Mouse (Mus musculus) retina, postnatal 7 days (tissue): ENCODE data around the gene Hhat.

ENCODE experiments used
- DNase-seq: peaks from one replicate; pipeline ENCODE4 v3.0.0-alpha.2; 2012; ENCODE audit warnings: low read depth, low spot score

The Hhat gene

DNA sequence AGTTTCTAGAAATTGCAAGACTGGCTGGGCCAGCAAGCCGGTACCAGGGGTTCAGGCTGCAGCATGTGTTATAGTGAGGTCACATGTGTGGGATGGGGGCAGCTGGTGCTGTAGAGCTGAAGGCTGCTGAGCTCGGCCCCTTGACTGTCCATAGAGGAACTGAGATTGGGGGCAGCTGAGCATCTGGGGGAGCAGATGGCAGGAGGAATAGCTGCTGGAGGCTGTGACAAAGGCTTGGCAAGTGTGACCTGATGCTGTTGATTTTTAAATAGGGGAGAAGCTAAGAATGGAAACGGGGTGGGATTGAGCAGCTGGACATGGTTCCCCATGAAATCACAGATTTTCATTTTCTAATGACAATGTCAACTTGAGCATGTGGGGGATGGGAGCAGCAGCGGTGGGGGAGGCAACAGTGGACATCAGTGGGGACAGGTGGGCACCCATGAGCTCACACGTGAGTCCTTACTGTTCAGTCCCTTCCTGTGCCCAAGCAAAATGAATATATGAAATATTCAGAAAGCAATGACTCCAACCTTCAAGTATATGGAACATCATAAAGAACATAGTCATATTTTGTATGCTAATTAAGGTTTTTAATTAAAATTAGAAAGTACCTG, 212.9 kb downstream of the Hhat start:
- DNase-seq, result peak; percentile 21

DNA sequence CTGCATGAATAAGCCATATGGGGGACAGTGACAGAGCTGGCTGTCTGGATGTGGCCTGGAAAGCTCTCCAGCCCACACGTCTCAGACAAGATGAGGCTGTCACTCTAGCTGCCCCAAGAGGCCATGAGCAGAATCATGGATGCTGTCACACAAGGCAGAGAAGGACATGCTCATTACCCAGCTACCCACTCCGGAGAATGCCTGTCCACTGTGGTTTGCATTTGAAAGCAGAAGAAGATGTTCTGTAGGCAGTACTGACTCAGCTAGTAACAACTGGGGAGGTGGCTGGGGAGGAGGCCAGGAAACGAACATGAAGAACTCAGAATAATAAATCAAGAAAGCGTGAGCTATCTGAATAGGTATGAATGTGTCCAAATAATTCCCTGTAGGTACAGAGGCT, 215.5 kb downstream of the Hhat start:
- DNase-seq, result no peak

GRCm38 (mm10) chr1:192550561-192550960, 220.5 kb downstream of the Hhat start:
- DNase-seq, result no peak

- no peak for DNase-seq
Measured at GRCm38 (mm10) chr1:192546843-192547242, 224.2 kb downstream of the Hhat start.

- DNase-seq, result no peak
Measured at GRCm38 (mm10) chr1:192544901-192545300, 226.1 kb downstream of the Hhat start.

GRCm38 (mm10) chr1:192544091-192544490, 226.9 kb downstream of the Hhat start:
- DNase-seq, result no peak

- no peak for DNase-seq
Measured at GRCm38 (mm10) chr1:192543686-192544085, 227.3 kb downstream of the Hhat start.

DNA sequence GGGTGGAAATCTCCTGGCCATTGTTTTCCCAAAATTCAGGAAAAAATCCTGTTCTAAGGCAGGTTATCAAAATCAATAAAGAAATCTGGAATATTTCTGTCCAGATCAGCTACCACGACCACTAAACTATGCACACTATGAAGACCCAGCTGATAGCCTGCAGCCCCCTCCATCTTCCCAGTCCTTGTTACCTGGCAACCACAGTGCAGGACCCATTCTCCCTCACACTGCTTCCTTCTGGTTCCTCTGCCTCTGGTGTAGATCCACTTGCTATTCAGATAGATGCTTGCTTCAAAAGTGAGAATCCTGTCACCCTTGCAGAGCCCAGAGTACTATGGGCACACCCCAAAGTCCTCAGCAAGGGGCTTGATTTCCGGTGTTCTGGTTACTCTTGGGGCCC, 228.9 kb downstream of the Hhat start:
- DNase-seq, result no peak

DNA sequence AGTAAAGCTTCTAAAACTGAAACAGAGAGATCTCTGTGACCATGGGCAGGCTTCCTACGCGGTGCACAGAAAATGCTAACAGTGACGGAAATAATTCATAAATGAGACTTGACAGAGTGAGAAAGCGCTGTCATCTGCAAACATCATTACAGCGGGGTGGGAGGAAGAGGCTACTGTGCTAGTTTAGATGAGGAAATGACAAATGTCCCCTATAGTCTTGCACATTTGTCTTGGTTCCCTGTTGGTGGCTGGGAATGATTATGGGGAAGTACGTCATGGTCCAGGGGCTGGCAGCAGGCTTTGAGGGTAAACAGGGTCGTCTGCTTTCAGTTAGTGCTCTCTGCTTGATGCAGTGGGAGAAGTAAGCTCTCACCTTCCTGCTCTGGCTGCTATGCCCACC, 233.9 kb downstream of the Hhat start:
- no peak for DNase-seq

GRCm38 (mm10) chr1:192536440-192536839, 234.6 kb downstream of the Hhat start:
- DNase-seq, result no peak

- no peak for DNase-seq
Measured at GRCm38 (mm10) chr1:192533016-192533415, 238.0 kb downstream of the Hhat start.

DNA sequence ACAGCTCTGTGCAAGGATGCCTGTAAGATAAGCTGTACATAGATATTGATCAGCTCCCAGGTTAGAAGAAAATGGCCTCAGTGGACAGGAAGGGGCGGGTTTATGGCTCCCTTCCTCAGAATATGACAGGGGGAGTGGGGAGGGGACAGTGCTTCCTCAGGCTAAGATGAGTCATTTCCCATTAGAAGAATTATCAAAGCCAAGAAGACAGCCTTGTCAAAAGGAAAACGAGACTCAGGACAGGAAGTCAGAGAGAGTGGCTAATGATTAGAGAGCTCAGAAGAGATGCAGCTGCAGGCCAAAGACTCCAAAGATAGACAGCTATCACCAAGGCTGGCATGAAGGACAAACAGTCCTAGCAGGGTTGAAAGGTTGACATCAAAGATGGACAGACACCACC, 238.8 kb downstream of the Hhat start:
- no peak for DNase-seq

DNA sequence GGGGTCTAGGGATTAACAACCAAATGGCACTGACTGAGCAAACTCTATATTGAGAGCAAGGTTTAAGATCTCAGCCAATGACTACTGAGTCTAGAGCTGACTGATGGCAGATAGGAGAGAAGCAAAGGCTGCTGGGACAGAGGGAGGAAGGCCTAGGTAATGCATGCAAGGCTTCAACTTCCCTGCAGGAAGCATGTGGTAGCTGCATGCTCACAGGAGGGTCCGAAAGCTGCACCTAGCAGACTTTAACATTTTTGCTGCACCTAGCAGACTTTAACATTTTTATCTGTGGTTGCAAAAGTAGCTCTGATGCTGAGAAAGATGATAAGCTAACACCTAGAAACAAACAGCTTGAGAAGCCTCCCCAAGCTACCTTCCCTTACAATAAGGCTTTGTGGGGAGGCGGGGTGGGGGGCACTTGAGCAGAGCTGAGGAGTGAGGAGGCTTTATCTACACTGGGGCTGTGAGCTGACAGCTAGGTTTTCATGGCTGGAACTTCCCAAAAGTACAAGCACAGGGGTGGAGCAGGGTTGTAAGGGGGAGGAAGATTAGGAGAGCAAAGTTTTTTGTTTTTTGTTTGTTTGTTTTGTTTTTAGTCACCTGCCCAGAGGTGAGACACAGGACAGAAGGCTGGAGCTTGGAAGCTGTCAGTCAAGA, 239.4 kb downstream of the Hhat start:
- DNase-seq, result no peak

GRCm38 (mm10) chr1:192525711-192526350, 245.2 kb downstream of the Hhat start:
- no peak for DNase-seq

DNA sequence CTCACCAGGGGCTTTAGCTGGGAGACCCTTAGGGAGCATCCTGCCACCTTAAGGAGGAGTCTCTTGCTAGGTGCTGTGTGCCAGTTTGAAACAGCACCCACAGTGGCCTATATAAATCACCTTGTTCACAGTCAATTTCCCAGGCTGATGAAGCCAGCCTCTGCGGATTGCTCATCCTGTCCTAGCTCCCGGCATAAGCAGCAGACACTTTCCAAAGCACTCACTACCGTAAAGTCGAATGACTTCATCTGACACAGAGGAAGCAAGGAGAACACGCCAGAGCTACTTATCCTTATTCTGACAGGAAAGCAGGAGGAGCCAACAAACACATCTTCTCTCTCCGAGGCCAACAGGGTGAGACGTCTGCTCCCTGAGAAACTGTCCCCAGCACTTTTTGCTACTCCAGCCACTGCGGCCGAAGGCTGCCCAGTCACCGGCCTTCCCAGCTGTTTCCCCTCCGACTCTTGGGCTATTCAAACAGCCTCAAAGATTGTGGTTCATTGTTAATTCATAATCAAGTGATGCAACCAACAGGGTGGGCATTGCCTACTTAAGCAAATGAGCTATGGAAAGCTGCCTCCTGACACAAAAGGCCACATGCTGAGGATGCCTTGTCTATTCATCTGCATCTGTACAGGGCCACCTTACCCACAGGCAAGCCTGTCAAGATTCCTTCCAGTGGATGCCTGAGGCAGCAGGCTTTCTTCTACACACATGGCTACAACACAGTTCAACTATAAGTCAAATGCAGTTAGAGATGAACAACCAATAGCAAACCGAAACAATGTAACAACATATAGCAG, 248.4 kb downstream of the Hhat start:
- DNase-seq, result no peak

- peak; percentile 5 for DNase-seq
Measured at GRCm38 (mm10) chr1:192520836-192521435, 250.1 kb downstream of the Hhat start.

- no peak for DNase-seq
Measured at GRCm38 (mm10) chr1:192519713-192520112, 251.3 kb downstream of the Hhat start.

GRCm38 (mm10) chr1:192515373-192515772, 255.7 kb downstream of the Hhat start:
- no peak for DNase-seq

GRCm38 (mm10) chr1:192512821-192513220, 258.2 kb downstream of the Hhat start:
- no peak for DNase-seq

DNA sequence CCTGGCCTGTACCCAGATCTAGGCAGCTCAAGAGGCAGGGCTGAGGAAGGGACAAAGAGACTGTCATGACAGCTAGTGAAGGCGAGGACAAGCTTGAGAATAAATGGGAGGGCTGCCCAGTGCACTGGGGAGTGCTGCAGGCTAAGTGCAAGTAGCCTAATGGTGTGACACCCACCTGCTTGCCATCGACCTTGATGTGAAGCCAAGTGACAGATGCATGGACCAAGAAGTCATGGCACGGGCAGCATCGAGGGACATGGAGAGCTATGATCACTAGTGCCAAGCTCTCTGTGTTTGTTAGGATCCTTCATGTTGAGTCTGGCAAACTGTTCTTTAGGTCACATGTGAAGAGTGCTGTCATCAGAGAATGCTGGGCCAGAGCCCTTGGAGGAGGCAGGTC, 267.4 kb downstream of the Hhat start:
- DNase-seq, result no peak

- DNase-seq, result no peak
Measured at GRCm38 (mm10) chr1:192502835-192503234, 268.2 kb downstream of the Hhat start.

DNA sequence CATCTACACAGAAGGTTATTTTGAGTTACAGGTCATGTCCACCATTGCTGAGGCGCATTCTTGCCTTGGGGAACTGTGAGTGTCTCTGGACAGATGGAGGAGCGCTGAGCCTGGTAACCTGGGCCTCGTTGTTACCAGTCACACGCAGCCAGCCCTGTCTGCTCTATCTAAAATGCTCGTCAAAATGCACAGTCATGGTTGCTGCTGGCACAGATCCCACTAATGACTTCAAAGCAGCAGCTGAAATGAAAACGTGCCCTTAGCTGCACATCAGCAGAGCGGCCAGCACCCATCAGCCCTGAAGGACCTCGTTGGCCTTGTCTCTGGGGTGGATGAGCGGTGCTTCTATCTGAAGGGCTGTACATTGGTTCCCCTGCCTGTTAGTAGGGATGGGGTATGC, 269.0 kb downstream of the Hhat start:
- DNase-seq, result no peak
